Mouse (Mus musculus): ENCODE results near the gene Rsbn1l.

Gene Rsbn1l

DNA sequence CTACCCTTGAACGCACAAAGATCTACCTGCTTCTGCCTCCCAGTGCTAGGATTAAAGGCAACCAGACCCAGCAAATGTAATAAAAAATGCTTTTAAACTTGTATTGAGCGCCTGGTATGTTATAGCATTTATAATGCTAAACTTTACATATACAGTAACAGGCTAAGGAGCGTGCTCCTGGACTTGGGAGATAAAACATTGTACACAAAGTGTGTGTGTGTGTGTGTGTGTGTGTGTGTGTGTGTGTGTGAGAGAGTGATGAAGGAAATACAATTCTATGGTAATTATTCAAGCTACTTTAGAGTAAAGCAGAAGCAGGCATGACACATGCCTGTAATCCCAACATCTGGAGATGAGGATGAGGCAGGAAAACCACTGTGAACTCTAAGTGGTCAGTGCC, at the start of gene Rsbn1l:
Rsbn1l (minus strand) TSS at position 101 of the 400 bp plus-strand sequence.
- no peak for DNase-seq (ENCODE audit: low read depth, low spot score)

DNA sequence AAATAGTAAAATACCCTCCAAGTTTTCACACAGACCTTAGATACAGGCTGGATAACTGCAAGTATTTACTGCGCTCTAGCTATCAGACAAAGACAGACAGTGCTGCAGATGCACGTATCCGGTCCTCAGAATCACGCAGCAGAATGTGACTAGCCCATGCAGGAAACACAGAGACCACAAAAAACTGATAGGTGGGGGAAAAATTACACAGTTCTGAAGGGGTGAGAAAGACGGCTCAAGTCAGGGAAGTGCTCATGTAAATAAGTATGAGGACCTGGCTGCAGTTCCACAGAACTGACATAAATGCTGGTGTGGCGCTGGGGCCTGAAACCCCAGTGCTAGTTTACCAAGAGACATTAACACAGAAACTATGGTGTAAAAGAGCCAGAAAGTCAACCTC, 46.5 kb upstream of the Rsbn1l start:
- DNase-seq (ENCODE audit: low read depth, low spot score), result no peak

DNA sequence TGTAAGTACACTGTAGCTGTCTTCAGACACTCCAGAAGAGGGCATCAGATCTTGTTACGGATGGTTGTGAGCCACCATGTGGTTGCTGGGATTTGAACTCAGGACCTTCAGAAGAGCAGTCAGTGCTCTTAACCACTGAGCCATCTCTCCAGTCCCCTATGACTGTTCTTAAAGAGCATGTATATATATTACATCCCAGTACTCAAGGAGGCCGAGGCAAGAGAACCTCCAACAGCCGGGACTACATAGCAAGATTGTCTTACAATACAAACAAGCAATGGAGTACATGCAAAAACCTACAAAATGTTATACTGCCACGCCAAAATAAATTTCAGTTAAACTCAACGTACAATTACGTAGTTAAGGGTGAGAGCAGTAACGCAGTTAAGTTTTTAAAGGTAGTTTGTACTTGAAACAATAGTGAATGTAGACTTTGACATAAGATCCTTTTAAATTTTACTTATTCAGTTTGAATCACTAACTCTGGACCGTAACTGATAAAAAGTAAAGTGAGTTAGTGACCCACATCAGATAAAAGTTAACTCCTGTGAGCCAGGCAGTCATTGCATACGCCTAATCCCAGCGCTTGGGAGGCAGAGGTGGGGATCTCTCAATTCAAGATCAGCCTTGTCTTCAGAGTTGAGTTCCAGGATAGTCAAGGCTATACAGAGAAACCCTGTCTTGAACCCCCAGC, 45.6 kb upstream of the Rsbn1l start:
- no peak for DNase-seq (ENCODE audit: low read depth, low spot score)

DNA sequence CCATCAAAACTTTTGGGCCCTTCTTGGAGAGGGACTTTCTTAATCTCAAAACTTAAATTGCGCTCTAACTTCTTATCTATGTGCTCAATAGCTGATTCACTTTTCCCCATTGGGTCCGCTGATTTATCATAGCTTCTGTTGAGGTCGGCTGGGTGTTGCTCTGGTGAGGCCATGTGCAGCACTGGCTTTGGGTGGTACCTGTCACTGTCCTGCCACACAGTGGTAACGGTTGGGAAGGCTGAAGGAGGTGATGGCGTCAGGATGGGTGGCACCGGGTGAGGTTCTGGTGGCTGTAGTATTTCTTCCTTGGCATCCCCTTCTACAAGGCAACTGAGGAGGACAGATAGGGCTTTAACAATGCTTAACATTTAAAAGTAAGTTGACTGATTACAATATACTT, 42.2 kb upstream of the Rsbn1l start:
- no peak for DNase-seq (ENCODE audit: low read depth, low spot score)

DNA sequence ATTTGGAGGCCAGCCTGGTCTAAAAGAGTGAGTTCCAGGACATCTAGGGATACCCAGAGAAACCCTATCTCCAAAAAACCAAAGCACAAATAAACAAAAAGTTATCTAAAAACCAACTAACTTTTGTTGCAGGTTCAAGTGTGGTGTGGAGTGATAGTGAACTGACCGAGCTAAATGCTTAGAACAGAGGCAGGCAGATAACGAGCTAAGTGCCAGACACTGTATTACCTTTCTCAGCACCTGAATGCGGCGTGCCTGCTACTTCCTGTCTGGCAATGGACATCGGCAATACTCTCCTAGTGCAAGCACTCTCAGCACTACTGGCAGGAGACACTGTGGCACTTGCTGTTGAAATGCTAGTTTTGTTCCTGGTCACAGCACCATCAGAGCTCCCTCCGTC, 41.4 kb upstream of the Rsbn1l start:
- no peak for DNase-seq (ENCODE audit: low read depth, low spot score)

DNA sequence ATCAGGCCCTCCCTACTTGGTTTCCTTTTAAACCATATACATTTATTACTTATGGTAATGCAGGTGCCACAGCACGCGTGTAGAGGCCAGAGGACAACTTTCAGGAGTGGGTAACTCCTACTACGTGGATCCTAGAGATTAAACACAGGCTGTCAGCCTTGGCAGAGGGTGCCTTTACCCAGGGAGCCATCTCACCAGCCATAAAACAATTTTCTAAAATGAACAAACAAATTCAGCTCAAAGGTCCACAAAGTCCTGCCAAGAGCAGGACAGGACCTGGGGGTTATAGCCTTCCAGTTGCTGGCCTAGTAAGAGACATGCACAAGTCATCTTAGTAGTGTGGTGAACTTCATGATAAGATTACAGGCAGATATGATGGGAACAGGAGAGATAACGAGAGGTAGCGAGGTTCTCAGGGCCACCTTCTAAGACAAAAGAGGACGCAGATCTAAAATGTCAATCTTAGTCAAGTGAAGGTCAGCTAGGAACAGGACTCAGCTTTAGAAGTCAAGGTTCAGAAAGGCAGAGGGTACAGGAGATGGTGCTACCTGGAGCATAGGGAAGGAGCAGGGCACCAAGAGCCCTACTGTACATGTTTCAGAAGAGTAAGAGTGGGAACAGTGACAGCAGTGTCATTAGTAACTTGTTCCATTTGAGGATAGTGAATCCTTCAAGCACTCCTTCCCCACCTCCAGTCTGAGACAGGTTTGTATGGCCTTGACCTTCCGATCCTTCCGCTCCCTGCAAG, 34.0 kb upstream of the Rsbn1l start:
- no peak for DNase-seq (ENCODE audit: low read depth, low spot score)

DNA sequence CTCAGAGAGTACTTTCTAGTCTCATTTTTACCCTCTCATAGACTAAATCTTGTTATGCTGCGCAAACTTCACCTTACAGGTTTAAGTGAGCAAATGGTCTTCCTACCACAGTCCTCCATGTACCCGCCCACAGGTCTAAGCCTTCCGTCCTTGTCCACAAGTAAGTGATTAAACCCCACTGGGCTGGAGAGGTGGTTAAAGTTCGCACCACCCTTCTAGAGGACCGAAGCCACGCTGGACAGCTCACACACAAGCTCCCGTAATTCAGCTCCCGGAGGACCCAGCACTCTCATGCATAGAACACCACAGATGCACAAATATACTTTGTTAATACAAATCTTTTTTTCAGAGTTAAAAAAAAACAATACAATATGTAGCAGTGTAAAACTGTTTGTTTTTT, 30.1 kb upstream of the Rsbn1l start:
- DNase-seq (ENCODE audit: low read depth, low spot score), result no peak

DNA sequence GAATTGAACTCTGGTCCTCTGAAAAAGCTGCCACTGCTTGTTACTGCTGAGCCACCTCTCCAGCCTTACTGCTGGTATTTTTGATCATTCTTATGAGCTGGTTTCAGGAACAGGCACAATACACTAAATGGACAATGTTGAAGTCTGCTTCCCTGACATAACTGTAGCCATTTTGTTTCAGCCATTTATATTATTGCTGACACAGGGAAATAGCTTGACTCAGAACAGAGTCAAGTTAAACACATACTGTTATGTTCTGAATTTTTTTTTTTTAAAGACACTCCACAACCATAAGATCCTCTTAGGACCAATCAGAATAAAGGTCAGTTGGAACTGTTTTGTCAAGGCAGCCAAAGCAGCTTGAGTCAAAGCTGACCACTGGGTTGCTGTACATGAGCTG, 27.3 kb upstream of the Rsbn1l start:
- DNase-seq (ENCODE audit: low read depth, low spot score), result no peak

DNA sequence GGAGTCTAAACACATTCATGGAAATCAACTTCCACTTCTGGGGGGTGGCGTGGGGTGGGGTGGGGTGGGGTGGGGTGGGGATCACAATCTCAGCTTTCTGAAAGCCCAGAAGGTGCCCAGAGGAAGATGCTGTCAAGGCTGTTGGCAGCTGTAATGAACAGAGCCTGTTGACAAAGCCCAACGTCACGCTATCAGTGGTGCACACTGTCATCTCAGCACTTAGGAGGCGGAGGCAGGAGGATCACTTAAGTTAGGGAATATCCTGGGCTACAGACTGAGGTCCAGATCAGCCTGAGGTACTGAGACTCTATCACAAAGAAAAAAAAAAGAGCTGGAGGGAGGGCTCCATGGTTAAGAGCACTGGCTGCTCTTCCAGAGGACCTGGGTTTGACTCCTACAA, 18.5 kb upstream of the Rsbn1l start:
- no peak for DNase-seq (ENCODE audit: low read depth, low spot score)

DNA sequence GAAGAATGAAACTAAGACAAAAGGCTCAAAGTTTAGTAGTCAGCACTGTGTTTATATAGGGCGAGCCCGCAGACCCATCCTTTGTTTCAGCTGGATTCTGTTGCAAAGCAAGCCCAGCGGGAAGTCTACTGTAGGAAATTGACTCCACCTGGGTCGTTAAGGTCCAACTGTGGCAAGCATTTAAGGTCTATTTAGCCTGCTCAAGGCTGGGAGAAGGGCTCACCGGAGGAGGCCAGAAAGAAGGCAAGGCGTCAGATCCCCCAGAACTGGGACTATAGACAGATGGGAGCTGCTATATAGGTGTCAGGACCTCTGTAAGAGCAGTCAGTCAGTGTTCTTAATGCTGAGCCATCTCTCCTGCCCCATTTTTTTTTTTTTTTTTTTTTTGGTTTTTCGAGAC, 17.8 kb upstream of the Rsbn1l start:
- DNase-seq (ENCODE audit: low read depth, low spot score), result no peak

DNA sequence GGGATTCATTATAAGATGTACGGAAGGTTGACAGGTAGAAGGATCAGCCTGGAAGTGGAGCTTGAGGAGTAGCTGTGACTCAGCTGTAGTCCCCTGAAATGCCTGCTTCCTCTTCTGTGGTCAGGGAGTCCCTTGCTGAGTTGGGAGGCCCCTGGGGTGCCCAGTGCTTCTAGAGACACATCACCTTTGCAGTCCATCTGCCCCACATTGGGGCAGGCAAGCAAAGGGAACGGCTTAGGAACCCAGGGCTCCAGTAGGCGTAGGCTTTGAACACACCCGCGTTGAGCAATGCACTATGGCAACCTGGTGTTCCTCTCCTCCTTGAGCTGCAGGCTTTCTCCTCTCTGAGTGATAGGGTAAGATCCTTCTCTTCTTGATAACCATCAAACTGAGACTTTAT, 16.9 kb upstream of the Rsbn1l start:
- DNase-seq (ENCODE audit: low read depth, low spot score), result no peak

DNA sequence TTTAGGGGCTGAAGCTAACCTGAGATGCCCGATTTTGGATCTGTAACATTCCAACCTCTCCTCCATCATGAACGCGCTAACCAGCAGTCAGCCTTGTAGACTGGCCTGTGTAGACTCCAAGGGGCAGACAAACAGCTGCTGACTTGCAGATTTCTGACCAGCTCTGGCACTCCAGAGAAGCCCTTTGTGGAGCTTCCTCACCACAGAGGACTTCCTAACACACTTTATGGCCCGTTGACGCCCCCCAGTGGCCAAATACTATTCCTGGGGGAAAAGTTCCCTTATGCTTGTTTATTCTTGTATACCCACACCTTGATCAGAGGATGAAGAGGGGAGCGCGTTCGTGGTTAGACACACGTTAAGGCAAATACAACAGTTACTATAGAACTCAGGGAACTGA, 12.8 kb upstream of the Rsbn1l start:
- no peak for DNase-seq (ENCODE audit: low read depth, low spot score)

DNA sequence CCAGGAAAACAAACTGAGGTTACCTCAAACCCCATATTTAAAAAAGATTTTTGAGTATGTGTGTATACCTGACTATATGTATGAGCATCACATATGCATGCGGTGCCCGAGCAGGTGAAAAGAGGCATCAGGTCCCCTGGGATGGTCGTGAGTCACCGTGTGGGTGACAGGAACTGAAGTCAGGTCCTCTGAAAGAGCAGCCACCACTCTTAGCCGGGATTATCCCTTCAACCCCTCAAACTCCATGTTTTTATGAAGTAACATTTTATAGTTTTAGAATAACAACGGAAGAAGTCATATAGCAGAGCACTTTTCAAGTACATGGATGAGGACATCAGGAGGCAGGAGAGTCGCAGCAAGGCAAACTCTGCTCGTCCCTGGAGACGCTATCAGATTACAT, 12.3 kb upstream of the Rsbn1l start:
- DNase-seq (ENCODE audit: low read depth, low spot score), result no peak

DNA sequence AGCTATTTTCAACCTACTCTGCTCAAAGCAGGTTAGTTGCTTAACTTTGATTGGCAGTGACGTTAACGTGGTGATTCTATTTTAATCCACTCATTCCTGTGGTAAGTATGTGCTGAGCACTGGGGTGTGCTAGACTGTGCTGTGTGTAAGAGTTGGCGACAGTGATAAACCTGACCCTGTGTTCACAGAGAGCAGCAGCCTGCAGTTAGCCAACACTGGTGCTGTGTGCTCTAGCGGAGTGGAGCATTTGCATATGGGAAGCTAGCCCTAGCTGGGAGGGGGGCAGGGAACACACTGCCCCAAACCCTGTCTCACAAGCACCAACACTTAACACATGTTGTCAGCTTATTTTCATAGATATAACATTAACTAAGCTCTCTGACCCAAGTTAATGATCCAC, 11.7 kb upstream of the Rsbn1l start:
- no peak for DNase-seq (ENCODE audit: low read depth, low spot score)

DNA sequence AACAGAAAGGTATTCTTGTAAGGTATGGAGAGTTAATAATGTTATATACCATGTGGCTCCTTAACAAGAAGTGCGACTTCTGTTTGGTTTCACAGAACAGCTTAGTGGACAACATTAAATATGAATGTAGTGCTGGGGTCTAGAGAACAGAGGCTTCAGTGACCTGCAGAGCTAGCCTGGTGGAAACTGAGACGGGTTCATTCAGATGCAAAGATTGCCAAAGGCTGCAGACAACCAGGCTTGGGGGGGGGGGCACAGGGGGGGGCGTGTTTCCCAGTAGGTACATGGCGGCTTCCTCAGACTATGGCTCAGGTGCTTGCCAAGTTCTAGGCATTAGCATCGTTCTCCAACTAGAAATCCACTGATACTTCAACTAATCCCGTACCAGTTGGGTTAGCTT, 8.2 kb upstream of the Rsbn1l start:
- no peak for DNase-seq (ENCODE audit: low read depth, low spot score)

DNA sequence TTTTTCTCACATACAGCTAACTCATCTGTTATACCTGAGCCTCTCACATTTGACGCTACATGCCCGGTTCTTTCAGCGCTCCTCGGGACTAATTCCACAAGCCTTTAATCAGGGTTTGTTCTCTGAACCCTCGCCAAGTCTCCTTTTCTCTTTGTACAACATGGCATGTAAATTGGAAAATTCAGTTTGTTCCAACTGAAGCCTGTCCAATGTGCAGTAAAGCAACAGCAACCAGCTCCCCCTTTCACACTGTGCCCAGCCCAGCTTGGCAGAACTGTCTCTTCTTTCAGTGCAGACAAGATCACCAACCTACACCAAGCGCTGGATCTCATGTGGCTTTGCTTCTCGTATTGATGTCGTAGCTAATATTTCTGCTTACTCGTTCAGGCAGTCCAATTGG, 7.1 kb upstream of the Rsbn1l start:
- DNase-seq (ENCODE audit: low read depth, low spot score), result no peak

DNA sequence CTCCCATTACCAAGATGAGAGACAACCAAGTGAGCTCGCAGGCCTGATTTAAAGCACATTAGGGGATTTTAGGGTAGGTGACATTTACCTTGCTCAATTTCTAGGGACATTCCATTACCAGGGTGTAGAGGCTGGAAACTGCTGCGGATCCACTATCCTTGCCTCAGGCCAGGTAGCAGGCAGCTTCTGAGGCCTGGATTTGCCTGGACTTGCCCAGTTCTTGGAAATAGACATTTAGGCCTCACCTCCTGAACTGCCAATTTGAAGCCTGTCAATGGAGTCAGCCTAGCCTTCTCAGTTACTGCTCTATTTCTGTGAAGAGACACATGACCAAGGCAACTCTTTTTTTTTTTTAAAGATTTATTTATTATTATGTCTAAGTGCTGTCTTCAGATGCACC, 4.7 kb upstream of the Rsbn1l start:
- DNase-seq (ENCODE audit: low read depth, low spot score), result no peak

DNA sequence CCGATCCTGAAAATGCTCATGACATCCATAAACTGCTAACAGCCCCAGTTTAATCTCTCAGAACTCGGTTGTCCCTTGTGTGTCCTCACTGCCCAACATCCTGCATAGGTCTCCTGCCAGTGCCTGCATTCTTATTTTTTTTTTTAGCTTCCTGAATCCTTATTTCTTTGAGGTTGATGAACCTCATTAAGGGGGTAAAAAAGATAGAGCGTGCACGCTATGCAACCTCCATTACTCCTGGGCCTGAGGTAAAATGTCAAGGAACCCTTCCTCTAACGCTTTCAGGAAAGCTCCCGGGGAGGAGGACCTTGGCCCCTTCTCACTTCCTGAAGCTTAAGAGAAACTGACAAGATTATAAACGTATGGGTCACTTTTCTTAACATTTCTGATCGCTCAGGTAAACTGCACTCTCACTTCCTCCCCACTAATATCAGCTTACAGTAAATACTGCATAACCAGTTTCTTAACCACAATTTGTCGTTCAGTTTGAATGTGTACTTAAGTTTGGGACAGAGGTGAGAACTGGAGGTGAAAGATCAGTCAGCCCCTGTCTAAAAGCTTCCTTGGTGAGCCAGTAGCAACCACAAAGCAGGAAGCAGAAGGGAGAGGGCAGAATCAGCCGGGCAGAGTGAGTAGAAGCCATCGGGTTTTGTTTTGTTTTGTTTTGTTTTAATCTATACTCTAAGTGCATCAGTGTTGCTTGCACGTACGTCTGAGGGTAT, 923 bp downstream of the Rsbn1l start:
- DNase-seq (ENCODE audit: low read depth, low spot score), result no peak

DNA sequence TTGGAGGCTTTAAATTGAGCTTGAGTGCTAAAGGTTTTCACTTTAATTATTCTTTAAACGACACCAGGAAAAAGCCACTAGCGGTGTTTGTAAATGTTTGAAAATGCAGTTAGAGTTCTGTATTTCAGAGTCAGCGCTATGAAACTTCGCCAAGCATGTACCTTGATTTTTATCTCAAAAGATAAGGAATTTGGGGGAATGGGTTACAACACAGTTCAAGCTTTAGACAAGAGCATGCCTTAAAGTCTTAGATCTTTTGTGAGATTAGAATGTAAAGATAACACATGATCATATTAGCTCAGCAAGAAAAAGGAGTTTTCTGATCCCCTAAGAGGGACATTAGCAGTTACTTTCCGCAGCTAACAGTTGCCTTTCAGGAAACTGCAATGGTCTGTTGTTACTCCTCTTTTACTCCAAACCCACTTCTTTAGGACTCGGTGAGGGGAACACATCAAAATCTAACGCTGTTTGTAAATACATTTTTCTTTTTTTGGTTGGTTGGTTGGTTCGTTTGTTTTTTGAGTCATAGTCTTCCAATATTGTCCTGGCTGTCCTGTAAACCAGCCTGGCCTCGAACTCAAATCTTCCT, 3.8 kb downstream of the Rsbn1l start:
- DNase-seq (ENCODE audit: low read depth, low spot score), result no peak

DNA sequence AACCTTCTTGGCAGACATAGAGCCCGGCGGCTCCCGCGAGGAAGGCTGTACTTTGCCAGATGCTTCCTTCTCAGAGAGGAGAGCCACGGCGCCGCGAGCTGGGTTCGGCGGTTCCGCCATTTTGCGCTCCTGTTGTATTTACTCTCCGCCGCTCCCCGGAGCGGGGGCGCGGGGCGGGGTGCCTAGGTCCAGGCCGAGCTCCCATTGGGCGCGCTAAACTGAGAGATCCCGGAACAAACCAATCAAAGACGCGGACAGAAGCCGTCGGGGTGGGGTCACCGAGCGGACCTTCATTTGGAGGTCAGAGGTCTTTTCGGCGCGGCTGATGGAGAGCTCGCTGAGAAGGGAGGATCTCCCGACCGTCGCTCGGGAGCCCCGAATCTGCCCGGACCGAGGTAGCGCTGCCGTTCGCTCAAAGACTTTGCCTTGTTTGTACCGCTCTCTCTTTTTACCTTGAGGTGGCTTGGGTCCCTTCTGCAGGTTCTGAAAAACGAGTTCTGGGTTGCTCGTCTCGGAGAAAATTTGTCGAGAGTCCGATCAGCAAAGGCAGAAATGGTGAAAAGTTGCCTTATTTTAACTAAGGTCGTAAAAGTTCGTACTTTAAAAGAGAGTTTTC, 4.4 kb downstream of the Rsbn1l start:
- DNase-seq (ENCODE audit: low read depth, low spot score), result peak; percentile 94

DNA sequence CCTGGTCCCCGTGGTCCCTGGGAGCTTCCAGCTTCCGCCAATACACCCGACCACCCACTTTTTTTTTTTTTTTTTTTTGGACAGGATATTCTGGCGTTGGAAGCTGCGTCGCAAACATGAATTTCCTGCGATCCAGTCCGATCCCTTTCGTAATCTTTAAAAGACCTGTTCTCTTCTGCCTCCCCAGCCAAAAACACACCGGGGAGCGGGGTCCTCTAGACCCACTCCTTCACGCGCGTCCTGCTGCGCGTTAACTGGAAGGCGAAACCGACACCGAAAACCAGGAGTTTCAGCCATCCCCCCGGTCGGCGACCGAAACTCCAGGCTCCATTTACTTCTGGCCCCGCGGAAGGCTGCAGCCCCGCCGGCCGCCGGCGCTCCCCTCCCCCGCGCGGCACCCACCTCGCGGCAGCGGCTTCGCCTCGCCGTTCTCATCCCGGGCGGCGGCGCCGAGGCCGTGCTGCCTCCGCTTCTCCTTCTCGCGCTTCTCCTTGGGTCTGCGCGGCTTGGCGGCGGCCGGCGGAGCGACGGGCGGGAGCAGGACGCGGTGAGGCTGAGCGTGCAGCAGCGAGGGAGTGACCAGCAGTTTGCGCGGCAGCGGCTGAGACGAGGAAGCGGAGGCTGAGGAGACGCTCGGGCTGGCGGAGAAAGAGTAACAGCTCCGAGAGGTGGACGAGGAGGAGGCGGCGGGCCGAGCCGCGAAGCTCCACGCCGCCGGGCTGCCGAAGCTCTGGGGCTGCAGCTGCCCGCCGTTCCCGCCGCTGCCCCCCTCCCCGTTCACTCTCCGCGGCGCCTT, 5.1 kb downstream of the Rsbn1l start:
- DNase-seq (ENCODE audit: low read depth, low spot score), result no peak
